Mouse (Mus musculus): Measurements from ENCODE around the gene Kcnh2.

Gene Kcnh2

GRCm38 (mm10) chr5:24379501-24379900, 28.1 kb upstream of the Kcnh2 start:
- no peak for DNase-seq (ENCODE audit: extremely low read depth, low read depth)

- no peak for DNase-seq (ENCODE audit: extremely low read depth, low read depth)
These were observed 27.3 kb upstream of the Kcnh2 start for GRCm38 (mm10) chr5:24378700-24379099.

GRCm38 (mm10) chr5:24374666-24375328, 23.4 kb upstream of the Kcnh2 start:
- DNase-seq (ENCODE audit: extremely low read depth, low read depth): no peak

- no peak for DNase-seq (ENCODE audit: extremely low read depth, low read depth)
These were observed 22.8 kb upstream of the Kcnh2 start for GRCm38 (mm10) chr5:24374216-24374615.

GRCm38 (mm10) chr5:24373807-24374206, 22.4 kb upstream of the Kcnh2 start:
- DNase-seq (ENCODE audit: extremely low read depth, low read depth): no peak

- no peak for DNase-seq (ENCODE audit: extremely low read depth, low read depth)
These were observed 18.4 kb upstream of the Kcnh2 start for GRCm38 (mm10) chr5:24369767-24370166.

GRCm38 (mm10) chr5:24366426-24366825, 15.0 kb upstream of the Kcnh2 start:
- no peak for DNase-seq (ENCODE audit: extremely low read depth, low read depth)

- DNase-seq (ENCODE audit: extremely low read depth, low read depth): no peak
These were observed 14.1 kb upstream of the Kcnh2 start for GRCm38 (mm10) chr5:24365528-24365927.

GRCm38 (mm10) chr5:24364963-24365362, 13.6 kb upstream of the Kcnh2 start:
- no peak for DNase-seq (ENCODE audit: extremely low read depth, low read depth)

GRCm38 (mm10) chr5:24364508-24364907, 13.1 kb upstream of the Kcnh2 start, which contains the start of gene Nos3:
Gene Nos3 (plus strand): TSS chr5:24364810.
- DNase-seq (ENCODE audit: extremely low read depth, low read depth): no peak

GRCm38 (mm10) chr5:24364061-24364460, 12.7 kb upstream of the Kcnh2 start:
- no peak for DNase-seq (ENCODE audit: extremely low read depth, low read depth)

- no peak for DNase-seq (ENCODE audit: extremely low read depth, low read depth)
These were observed 12.1 kb upstream of the Kcnh2 start for GRCm38 (mm10) chr5:24363467-24363866.

GRCm38 (mm10) chr5:24360792-24361454, 9.5 kb upstream of the Kcnh2 start:
- peak; percentile 71 for DNase-seq (ENCODE audit: extremely low read depth, low read depth)

- peak; percentile 45 for DNase-seq (ENCODE audit: extremely low read depth, low read depth)
These were observed 6.1 kb upstream of the Kcnh2 start for GRCm38 (mm10) chr5:24357461-24357860.

GRCm38 (mm10) chr5:24356764-24357163, 5.4 kb upstream of the Kcnh2 start:
- DNase-seq (ENCODE audit: extremely low read depth, low read depth): no peak

- DNase-seq (ENCODE audit: extremely low read depth, low read depth): no peak
These were observed 1.9 kb upstream of the Kcnh2 start for GRCm38 (mm10) chr5:24353327-24353726.

GRCm38 (mm10) chr5:24352251-24352859, 951 bp upstream of the Kcnh2 start:
- no peak for DNase-seq (ENCODE audit: extremely low read depth, low read depth)

- DNase-seq (ENCODE audit: extremely low read depth, low read depth): no peak
These were observed 332 bp upstream of the Kcnh2 start for GRCm38 (mm10) chr5:24351701-24352171.

- no peak for DNase-seq (ENCODE audit: extremely low read depth, low read depth)
These were observed 713 bp downstream of the Kcnh2 start for GRCm38 (mm10) chr5:24350531-24351250.

GRCm38 (mm10) chr5:24350073-24350472, 1.3 kb downstream of the Kcnh2 start:
- DNase-seq (ENCODE audit: extremely low read depth, low read depth): no peak

- DNase-seq (ENCODE audit: extremely low read depth, low read depth): no peak
These were observed 2.9 kb downstream of the Kcnh2 start for GRCm38 (mm10) chr5:24348546-24348945.

- DNase-seq (ENCODE audit: extremely low read depth, low read depth): peak; percentile 78
These were observed 3.3 kb downstream of the Kcnh2 start for GRCm38 (mm10) chr5:24348128-24348527.

Measured in MEL-GATA-1-ER (cell line).